Mouse (Mus musculus) hindbrain, embryonic 15.5 days (tissue): ENCODE measurements around the gene Dcaf8. TPM values are rescaled to one million over a fixed set of nuclear protein-coding genes. Genes with fewer than 3 reads are reported as not detected.
A peak's percentile ranks its signal among the peaks of the same experiment; 100 is the strongest.

Source experiments
- ATAC-seq: fragments of 200-750 bp; cut with Nextera tagmentation; 2 replicates; pipeline ENCODE4 v1.8.0; 2017; ENCODE audit warnings: low read depth, moderate number of reproducible peaks, moderate TSS enrichment; ENCODE audit not compliant: low FRiP score
- H3K27ac ChIP-seq: fragments of 300-500 bp; sonication (generic); replicated peaks from 2 replicates; pipeline ENCODE4 v1.5.1; 2015; ENCODE audit warnings: mild to moderate bottlenecking, inconsistent platforms
- H3K27me3 ChIP-seq: fragments of 300-500 bp; sonication (generic); 2 replicates; pipeline ENCODE4 v1.6.1; 2015; ENCODE audit warnings: control low read depth, inconsistent platforms
- H3K36me3 ChIP-seq: fragments of 300-500 bp; sonication (generic); 2 replicates; pipeline ENCODE4 v1.6.1; 2015; ENCODE audit warnings: control low read depth, inconsistent platforms
- H3K4me1 ChIP-seq: fragments of 300-500 bp; sonication (generic); replicated peaks from 2 replicates; pipeline ENCODE4 v1.6.1; 2015; ENCODE audit warnings: control low read depth, inconsistent platforms
- H3K4me2 ChIP-seq: fragments of 300-500 bp; sonication (generic); 2 replicates; pipeline ENCODE4 v1.6.1; 2015; ENCODE audit warnings: moderate library complexity, mild to moderate bottlenecking, inconsistent platforms
- H3K4me3 ChIP-seq: fragments of 300-500 bp; sonication (generic); 2 replicates; pipeline ENCODE4 v1.5.1; 2015; ENCODE audit warnings: mild to moderate bottlenecking, inconsistent platforms
- H3K9ac ChIP-seq: fragments of 300-500 bp; sonication (generic); 2 replicates; pipeline ENCODE4 v1.6.1; 2015; ENCODE audit warnings: inconsistent platforms
- H3K9me3 ChIP-seq: fragments of 300-500 bp; sonication (generic); 2 replicates; pipeline ENCODE4 v1.6.1; 2016; ENCODE audit warnings: control low read depth, inconsistent platforms
- WGBS: fragments of 180-500 bp; shearing (Covaris S2); methylation state at CpG from one replicate; pipeline ENCODE4 v1.1.7; 2015; 5-methylcytosine and 5-hydroxymethylcytosine counted together
- polyA plus RNA-seq: library from polyadenylated mRNA; unstranded; fragments of >200 nt; fragmentation: Nextera tagmentation; extraction: Ambion mirVana; gene quantifications from 2 replicates; pipeline ENCODE4 v1.2.1, GENCODE M21; 2015

Gene Dcaf8
- polyA plus RNA-seq, 1 experiment from 2014 or later, result 84.6 TPM

- no peak overlapping the region for H3K4me3 ChIP-seq
- H3K27ac ChIP-seq, result no peak overlapping the region
- ATAC-seq, result no peak
- no peak overlapping the region for H3K4me2 ChIP-seq
- no peak overlapping the region for H3K9ac ChIP-seq
- H3K27me3 ChIP-seq, result no peaks in the 10 kb centered on the region
- no peaks in the 10 kb centered on the region for H3K36me3 ChIP-seq
- WGBS, result 55% methylated on average over 5 of the region's 5 CpGs
- no peaks in the 10 kb centered on the region for H3K9me3 ChIP-seq
- H3K4me1 ChIP-seq, result peaks cover 19% of the 10 kb centered on the region
Observed at GRCm38 (mm10) chr1:172212776-172213175, 64.9 kb downstream of the Dcaf8 start.

- ATAC-seq, result no peak
- H3K9me3 ChIP-seq, result no peaks in the 10 kb centered on the region
- peak overlapping the region; percentile 16; the same call in 1 of the 2 replicates for H3K27ac ChIP-seq
- peaks cover 26% of the 10 kb centered on the region for H3K4me1 ChIP-seq
- 31% methylated on average over 4 of the region's 4 CpGs for WGBS
- H3K36me3 ChIP-seq, result no peaks in the 10 kb centered on the region
- H3K9ac ChIP-seq, result no peak overlapping the region
- no peaks in the 10 kb centered on the region for H3K27me3 ChIP-seq
- H3K4me3 ChIP-seq, result no peak overlapping the region
- no peak overlapping the region for H3K4me2 ChIP-seq
Observed at GRCm38 (mm10) chr1:172213771-172214170, 65.9 kb downstream of the Dcaf8 start.

GRCm38 (mm10) chr1:172214748-172215147 lies 66.9 kb downstream of the Dcaf8 start:
- Histone ChIP-seq H3K4me3 (no peak overlapping the region), H3K27me3 (no peaks in the 10 kb centered on the region), H3K9me3 (no peaks in the 10 kb centered on the region), H3K27ac (no peak overlapping the region), H3K4me1 (peaks cover 32% of the 10 kb centered on the region), H3K4me2 (no peak overlapping the region), H3K9ac (no peak overlapping the region), H3K36me3 (no peaks in the 10 kb centered on the region)
- 50% methylated on average over 3 of the region's 3 CpGs for WGBS
- ATAC-seq, result no peak

- peak overlapping the region; percentile 38 for H3K4me2 ChIP-seq
- peaks cover 52% of the 10 kb centered on the region for H3K4me1 ChIP-seq
- peak overlapping the region; percentile 67 for H3K27ac ChIP-seq
- no peaks in the 10 kb centered on the region for H3K9me3 ChIP-seq
- 0% methylated on average over 5 of the region's 5 CpGs for WGBS
- 0 out of 2 replicates have a peak, but pooled peaks have one; percentile 20 for ATAC-seq
- no peak overlapping the region for H3K4me3 ChIP-seq
- H3K36me3 ChIP-seq, result no peaks in the 10 kb centered on the region
- no peak overlapping the region for H3K9ac ChIP-seq
- H3K27me3 ChIP-seq, result no peaks in the 10 kb centered on the region
Observed at GRCm38 (mm10) chr1:172217148-172217547, 69.3 kb downstream of the Dcaf8 start.

GRCm38 (mm10) chr1:172218164-172218910 lies 70.5 kb downstream of the Dcaf8 start:
- H3K4me2 ChIP-seq, result no peak overlapping the region
- H3K9ac ChIP-seq, result no peak overlapping the region
- H3K36me3 ChIP-seq, result no peaks in the 10 kb centered on the region
- 44% methylated on average over 15 of the region's 15 CpGs for WGBS
- no peaks in the 10 kb centered on the region for H3K9me3 ChIP-seq
- peaks cover 46% of the 10 kb centered on the region for H3K4me1 ChIP-seq
- ATAC-seq, result no peak
- H3K4me3 ChIP-seq, result no peak overlapping the region
- H3K27me3 ChIP-seq, result no peaks in the 10 kb centered on the region
- H3K27ac ChIP-seq, result no peak overlapping the region

- H3K4me3 ChIP-seq, result no peak within 1 kb of the TSS
- 82% methylated on average over 19 of the region's 19 CpGs for WGBS
- no peak within 1 kb of the TSS for H3K9ac ChIP-seq
- H3K4me2 ChIP-seq, result no peak within 1 kb of the TSS
- ATAC-seq, result 0 out of 2 replicates have a peak, but pooled peaks have one; percentile 1
- peaks cover 42% of the 10 kb centered on the region for H3K4me1 ChIP-seq
- peak within 1 kb of the TSS; percentile 9 for H3K27ac ChIP-seq
- no peaks in the 10 kb centered on the region for H3K36me3 ChIP-seq
- no peaks in the 10 kb centered on the region for H3K9me3 ChIP-seq
- no peaks in the 10 kb centered on the region for H3K27me3 ChIP-seq
Observed at GRCm38 (mm10) chr1:172219451-172220406, 71.8 kb downstream of the Dcaf8 start, which contains the start of gene Casq1. TSS of gene Casq1 (minus strand) at chr1:172219868.

- peak overlapping the region; percentile 9 for H3K27ac ChIP-seq
- no peak overlapping the region for H3K4me2 ChIP-seq
- peaks cover 42% of the 10 kb centered on the region for H3K4me1 ChIP-seq
- no peak overlapping the region for H3K4me3 ChIP-seq
- peak; percentile 61 for ATAC-seq
- no peaks in the 10 kb centered on the region for H3K9me3 ChIP-seq
- 37% methylated on average over 10 of the region's 10 CpGs for WGBS
- H3K27me3 ChIP-seq, result no peaks in the 10 kb centered on the region
- H3K36me3 ChIP-seq, result no peaks in the 10 kb centered on the region
- no peak overlapping the region for H3K9ac ChIP-seq
Observed at GRCm38 (mm10) chr1:172220414-172220813, 72.5 kb downstream of the Dcaf8 start.

GRCm38 (mm10) chr1:172221297-172222063 lies 73.6 kb downstream of the Dcaf8 start:
- no peak for ATAC-seq
- Histone ChIP-seq H3K27me3 (no peaks in the 10 kb centered on the region), H3K9me3 (no peaks in the 10 kb centered on the region), H3K27ac (no peak overlapping the region), H3K4me1 (peaks cover 42% of the 10 kb centered on the region), H3K4me3 (no peak overlapping the region), H3K9ac (no peak overlapping the region), H3K36me3 (no peaks in the 10 kb centered on the region), H3K4me2 (no peak overlapping the region)
- WGBS, result 46% methylated on average over 11 of the region's 11 CpGs

GRCm38 (mm10) chr1:172228209-172228608 lies 80.3 kb downstream of the Dcaf8 start:
- Histone ChIP-seq H3K4me1 (no peaks in the 10 kb centered on the region), H3K27me3 (no peaks in the 10 kb centered on the region), H3K36me3 (no peaks in the 10 kb centered on the region), H3K9me3 (no peaks in the 10 kb centered on the region), H3K4me3 (no peak overlapping the region), H3K4me2 (no peak overlapping the region), H3K9ac (no peak overlapping the region), H3K27ac (no peak overlapping the region)
- WGBS, result 86% methylated on average over 2 of the region's 2 CpGs
- ATAC-seq, result no peak

- Histone ChIP-seq H3K9ac (no peak overlapping the region), H3K36me3 (no peaks in the 10 kb centered on the region), H3K27ac (no peak overlapping the region), H3K9me3 (no peaks in the 10 kb centered on the region), H3K4me3 (no peak overlapping the region), H3K27me3 (no peaks in the 10 kb centered on the region), H3K4me2 (no peak overlapping the region), H3K4me1 (no peaks in the 10 kb centered on the region)
- no peak for ATAC-seq
- WGBS, result 93% methylated on average over 1 of the region's 1 CpGs
Observed at GRCm38 (mm10) chr1:172229215-172229614, 81.3 kb downstream of the Dcaf8 start.

- Histone ChIP-seq H3K9ac (no peak overlapping the region), H3K9me3 (no peaks in the 10 kb centered on the region), H3K4me1 (no peaks in the 10 kb centered on the region), H3K4me3 (no peak overlapping the region), H3K4me2 (no peak overlapping the region), H3K36me3 (no peaks in the 10 kb centered on the region), H3K27ac (no peak overlapping the region), H3K27me3 (no peaks in the 10 kb centered on the region)
- ATAC-seq, result no peak
- WGBS, result 8% methylated on average over 6 of the region's 6 CpGs
Observed at GRCm38 (mm10) chr1:172240945-172241708, 93.2 kb downstream of the Dcaf8 start.
